Mouse (Mus musculus) ES-CJ7 (cell line): ENCODE data around the gene Shmt2.

Source experiments
- DNase-seq: peaks from one replicate; pipeline ENCODE4 v3.0.0; 2011; ENCODE audit warnings: low read depth, low spot score

Shmt2 gene

GRCm38 (mm10) chr10:127534036-127534928 is 12.0 kb upstream of the Shmt2 start, which contains the start of gene Nxph4:
Nxph4 (minus strand) TSS chr10:127534559.
- no peak for DNase-seq

GRCm38 (mm10) chr10:127531548-127531947 is 9.3 kb upstream of the Shmt2 start:
- no peak for DNase-seq

- DNase-seq, result no peak
Measured at GRCm38 (mm10) chr10:127530945-127531344, 8.7 kb upstream of the Shmt2 start.

- no peak for DNase-seq
Measured at GRCm38 (mm10) chr10:127527481-127527880, 5.2 kb upstream of the Shmt2 start.

- DNase-seq, result no peak
Measured at GRCm38 (mm10) chr10:127526681-127527080, 4.4 kb upstream of the Shmt2 start.

GRCm38 (mm10) chr10:127526048-127526447 is 3.8 kb upstream of the Shmt2 start:
- no peak for DNase-seq

- DNase-seq, result no peak
Measured at GRCm38 (mm10) chr10:127524646-127525255, 2.5 kb upstream of the Shmt2 start.

- no peak for DNase-seq
Measured at GRCm38 (mm10) chr10:127521611-127522080, 598 bp downstream of the Shmt2 start.

- DNase-seq, result no peak
Measured at GRCm38 (mm10) chr10:127520714-127521357, 1.4 kb downstream of the Shmt2 start.

GRCm38 (mm10) chr10:127519903-127520713 is 2.1 kb downstream of the Shmt2 start:
- DNase-seq, result no peak

- no peak for DNase-seq
Measured at GRCm38 (mm10) chr10:127519041-127519701, 3.1 kb downstream of the Shmt2 start.

- DNase-seq, result no peak
Measured at GRCm38 (mm10) chr10:127517941-127518340, 4.3 kb downstream of the Shmt2 start.

GRCm38 (mm10) chr10:127516576-127517260 is 5.5 kb downstream of the Shmt2 start:
- DNase-seq, result peak; percentile 77

- DNase-seq, result no peak
Measured at GRCm38 (mm10) chr10:127515983-127516459, 6.2 kb downstream of the Shmt2 start.

- DNase-seq, result no peak
Measured at GRCm38 (mm10) chr10:127515271-127515982, 6.8 kb downstream of the Shmt2 start.

- DNase-seq, result no peak
Measured at GRCm38 (mm10) chr10:127514764-127515163, 7.5 kb downstream of the Shmt2 start, which contains the start of gene Ndufa4l2. Ndufa4l2 (plus strand) TSS chr10:127514967.

- no peak for DNase-seq
Measured at GRCm38 (mm10) chr10:127514111-127514698, 8.0 kb downstream of the Shmt2 start.

GRCm38 (mm10) chr10:127513501-127514091 is 8.6 kb downstream of the Shmt2 start:
- peak; percentile 55 for DNase-seq

GRCm38 (mm10) chr10:127512813-127513212 is 9.4 kb downstream of the Shmt2 start:
- peak; percentile 92 for DNase-seq
